Mouse (Mus musculus): ENCODE measurements around the gene Tubb4a. TPM values are rescaled to one million over a fixed set of nuclear protein-coding genes. Genes with fewer than 3 reads are reported as not detected.

The Tubb4a gene
- polyA plus RNA-seq, 1 experiment, result 0.06 TPM

DNA sequence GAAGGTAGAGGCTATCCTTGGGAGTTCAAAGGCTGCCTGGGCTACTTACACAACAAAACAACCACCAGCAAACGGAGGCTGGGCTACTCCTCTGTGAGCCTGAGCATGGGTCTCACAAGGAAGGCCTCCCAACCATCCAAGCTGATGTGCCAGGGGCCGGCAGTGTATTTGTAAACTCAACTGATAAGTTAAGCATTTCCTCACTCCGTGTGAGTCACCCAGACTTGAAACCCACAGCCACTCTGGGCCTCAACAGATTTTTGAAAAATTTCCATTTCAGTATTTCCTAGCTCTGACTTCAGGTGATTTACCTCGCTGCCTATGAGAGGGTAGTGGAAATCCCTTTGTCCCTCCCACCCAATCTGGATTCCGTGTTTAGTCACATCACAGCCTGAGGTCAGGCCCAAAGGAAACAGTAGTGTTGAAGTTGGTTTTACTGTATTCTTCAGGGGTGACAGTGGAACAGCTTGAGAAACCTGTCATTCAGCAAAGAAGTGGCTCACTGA is 21.1 kb upstream of the Tubb4a start:
- Histone ChIP-seq H3K27me3 (ENCODE audit: control insufficient read depth, insufficient read depth, low read length) (no peaks in the 10 kb centered on the region), H3K27ac (ENCODE audit: control insufficient read depth, insufficient read depth, low read depth, low read length) (no peak overlapping the region), H3K4me1 (ENCODE audit: control insufficient read depth, insufficient read depth, low read length) (peaks cover 6% of the 10 kb centered on the region; the same call in 1 of the 2 replicates), H3K36me3 (ENCODE audit: control insufficient read depth, insufficient read depth, low read length) (no peaks in the 10 kb centered on the region), H3K4me3 (ENCODE audit: control insufficient read depth, low read depth, low read length) (no peak overlapping the region)
- TF ChIP-seq CTCF (IDR thresholded peaks at IDR 0.05; ENCODE audit: control insufficient read depth, insufficient read depth, insufficient replicate concordance, low read depth, low read length) (no peak), POLR2A (IDR thresholded peaks at IDR 0.05; ENCODE audit: control insufficient read depth, low read depth, low read length) (no peak)

DNA sequence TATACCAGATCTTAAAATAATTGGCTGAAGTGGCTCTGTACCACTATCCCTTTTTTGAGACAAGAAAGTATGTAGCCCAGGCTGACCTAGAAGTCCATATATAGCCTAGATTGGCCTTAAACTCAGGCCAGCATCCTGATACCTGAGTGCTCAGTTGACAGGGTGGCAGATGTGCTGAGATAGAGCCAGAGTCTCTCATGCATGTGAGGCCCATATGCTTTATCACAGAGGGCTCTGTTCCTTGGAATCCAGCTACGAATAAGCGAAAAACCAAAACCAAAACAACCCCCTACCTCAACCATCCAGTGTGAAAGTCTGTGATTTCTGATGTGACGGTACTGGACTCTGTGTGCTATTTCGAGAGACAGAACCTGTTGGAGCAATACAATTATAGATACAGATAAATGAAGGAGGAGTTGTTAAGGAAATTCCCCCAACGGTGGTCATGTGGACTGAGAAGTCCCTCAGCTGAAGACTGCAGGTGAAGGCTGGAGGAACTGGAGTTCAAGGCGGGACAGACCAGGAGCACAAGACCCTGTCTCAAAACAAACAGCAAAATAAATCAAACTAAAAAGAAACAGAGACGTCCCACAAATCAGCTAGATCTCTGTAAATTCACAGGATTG is 20.6 kb upstream of the Tubb4a start:
- TF ChIP-seq CTCF (IDR thresholded peaks at IDR 0.05; ENCODE audit: control insufficient read depth, insufficient read depth, insufficient replicate concordance, low read depth, low read length) (no peak), POLR2A (IDR thresholded peaks at IDR 0.05; ENCODE audit: control insufficient read depth, low read depth, low read length) (no peak)
- peaks cover 6% of the 10 kb centered on the region; the same call in 1 of the 2 replicates for H3K4me1 ChIP-seq (ENCODE audit: control insufficient read depth, insufficient read depth, low read length)
- H3K27me3 ChIP-seq (ENCODE audit: control insufficient read depth, insufficient read depth, low read length), result no peaks in the 10 kb centered on the region
- H3K4me3 ChIP-seq (ENCODE audit: control insufficient read depth, low read depth, low read length), result no peak overlapping the region
- no peaks in the 10 kb centered on the region for H3K36me3 ChIP-seq (ENCODE audit: control insufficient read depth, insufficient read depth, low read length)
- no peak overlapping the region for H3K27ac ChIP-seq (ENCODE audit: control insufficient read depth, insufficient read depth, low read depth, low read length)

DNA sequence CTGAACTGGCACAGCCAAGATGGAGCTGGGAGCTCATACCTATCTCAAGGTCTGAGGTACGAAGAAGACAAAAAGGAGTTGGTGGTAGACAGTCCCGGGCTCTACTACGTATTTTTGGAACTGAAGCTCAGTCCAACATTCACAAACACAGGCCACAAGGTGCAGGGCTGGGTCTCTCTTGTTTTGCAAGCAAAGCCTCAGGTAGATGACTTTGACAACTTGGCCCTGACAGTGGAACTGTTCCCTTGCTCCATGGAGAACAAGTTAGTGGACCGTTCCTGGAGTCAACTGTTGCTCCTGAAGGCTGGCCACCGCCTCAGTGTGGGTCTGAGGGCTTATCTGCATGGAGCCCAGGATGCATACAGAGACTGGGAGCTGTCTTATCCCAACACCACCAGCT is 19.5 kb upstream of the Tubb4a start:
- H3K36me3 ChIP-seq (ENCODE audit: control insufficient read depth, insufficient read depth, low read length), result no peaks in the 10 kb centered on the region
- H3K27ac ChIP-seq (ENCODE audit: control insufficient read depth, insufficient read depth, low read depth, low read length), result no peak overlapping the region
- H3K4me1 ChIP-seq (ENCODE audit: control insufficient read depth, insufficient read depth, low read length), result peaks cover 6% of the 10 kb centered on the region; the same call in 1 of the 2 replicates
- TF ChIP-seq CTCF (IDR thresholded peaks at IDR 0.05; ENCODE audit: control insufficient read depth, insufficient read depth, insufficient replicate concordance, low read depth, low read length), result no peak
- no peak for TF ChIP-seq POLR2A (IDR thresholded peaks at IDR 0.05; ENCODE audit: control insufficient read depth, low read depth, low read length)
- H3K4me3 ChIP-seq (ENCODE audit: control insufficient read depth, low read depth, low read length), result no peak overlapping the region
- H3K27me3 ChIP-seq (ENCODE audit: control insufficient read depth, insufficient read depth, low read length), result no peaks in the 10 kb centered on the region

DNA sequence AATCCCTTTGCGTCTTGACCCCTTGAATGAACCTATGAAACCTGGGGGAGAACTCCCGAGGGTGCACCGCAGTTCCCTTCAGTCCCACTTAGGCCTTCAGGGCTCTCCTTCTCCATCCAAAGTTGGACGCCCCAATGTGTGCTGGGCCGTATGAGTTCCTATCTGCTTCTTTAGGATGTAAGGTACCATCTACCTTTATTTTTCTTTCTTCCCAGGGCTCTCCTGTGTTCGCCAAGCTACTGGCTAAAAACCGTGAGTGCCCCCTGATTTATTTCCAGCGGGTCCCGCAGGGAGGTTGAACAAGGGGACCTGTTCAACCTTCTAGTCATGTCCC is 18.4 kb upstream of the Tubb4a start:
- TF ChIP-seq POLR2A (IDR thresholded peaks at IDR 0.05; ENCODE audit: control insufficient read depth, low read depth, low read length) (no peak), CTCF (IDR thresholded peaks at IDR 0.05; ENCODE audit: control insufficient read depth, insufficient read depth, insufficient replicate concordance, low read depth, low read length) (no peak)
- no peak overlapping the region for H3K4me3 ChIP-seq (ENCODE audit: control insufficient read depth, low read depth, low read length)
- no peaks in the 10 kb centered on the region for H3K36me3 ChIP-seq (ENCODE audit: control insufficient read depth, insufficient read depth, low read length)
- no peaks in the 10 kb centered on the region for H3K27me3 ChIP-seq (ENCODE audit: control insufficient read depth, insufficient read depth, low read length)
- H3K27ac ChIP-seq (ENCODE audit: control insufficient read depth, insufficient read depth, low read depth, low read length), result no peak overlapping the region
- H3K4me1 ChIP-seq (ENCODE audit: control insufficient read depth, insufficient read depth, low read length), result peaks cover 6% of the 10 kb centered on the region; the same call in 1 of the 2 replicates

DNA sequence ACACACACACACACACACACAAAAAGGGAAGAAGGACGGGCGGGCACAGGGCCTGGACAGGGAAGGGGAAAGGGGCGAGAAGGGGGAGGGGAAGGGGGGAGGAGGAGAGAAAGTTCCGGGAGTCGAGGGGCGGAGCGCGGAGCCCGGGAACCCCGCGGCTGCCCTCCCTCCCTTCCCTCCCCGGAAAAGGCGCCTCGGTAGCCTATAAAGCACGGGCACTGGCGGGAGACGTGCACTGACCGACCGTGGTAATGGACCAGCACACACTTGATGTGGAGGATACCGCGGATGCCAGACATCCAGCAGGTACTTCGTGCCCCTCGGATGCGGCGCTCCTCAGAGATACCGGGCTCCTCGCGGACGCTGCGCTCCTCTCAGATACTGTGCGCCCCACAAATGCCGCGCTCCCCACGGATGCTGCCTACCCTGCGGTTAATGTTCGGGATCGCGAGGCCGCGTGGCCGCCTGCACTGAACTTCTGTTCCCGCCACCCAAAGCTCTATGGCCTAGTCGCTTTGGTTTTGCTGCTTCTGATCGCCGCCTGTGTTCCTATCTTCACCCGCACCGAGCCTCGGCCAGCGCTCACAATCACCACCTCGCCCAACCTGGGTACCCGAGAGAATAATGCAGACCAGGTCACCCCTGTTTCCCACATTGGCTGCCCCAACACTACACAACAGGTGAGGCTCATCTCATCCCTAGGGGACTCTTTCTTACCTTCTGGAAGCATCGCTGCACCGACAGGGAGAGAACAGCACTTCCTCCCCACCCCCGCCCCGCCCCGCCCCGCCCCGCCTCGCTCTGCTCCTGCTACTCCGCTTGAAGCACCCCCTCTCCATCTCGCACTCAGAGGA is 17.8 kb upstream of the Tubb4a start, which contains the start of gene Tnfsf9:
Gene Tnfsf9 (plus strand): TSS at position 145 of the 854 bp plus-strand sequence.
- Histone ChIP-seq H3K4me3 (ENCODE audit: control insufficient read depth, low read depth, low read length) (peak within 1 kb of the TSS; percentile 64), H3K27me3 (ENCODE audit: control insufficient read depth, insufficient read depth, low read length) (no peaks in the 10 kb centered on the region), H3K27ac (ENCODE audit: control insufficient read depth, insufficient read depth, low read depth, low read length) (no peak within 1 kb of the TSS), H3K36me3 (ENCODE audit: control insufficient read depth, insufficient read depth, low read length) (no peaks in the 10 kb centered on the region), H3K4me1 (ENCODE audit: control insufficient read depth, insufficient read depth, low read length) (peaks cover 6% of the 10 kb centered on the region; the same call in 1 of the 2 replicates)
- TF ChIP-seq CTCF (IDR thresholded peaks at IDR 0.05; ENCODE audit: control insufficient read depth, insufficient read depth, insufficient replicate concordance, low read depth, low read length) (no peak), POLR2A (IDR thresholded peaks at IDR 0.05; ENCODE audit: control insufficient read depth, low read depth, low read length) (no peak)

DNA sequence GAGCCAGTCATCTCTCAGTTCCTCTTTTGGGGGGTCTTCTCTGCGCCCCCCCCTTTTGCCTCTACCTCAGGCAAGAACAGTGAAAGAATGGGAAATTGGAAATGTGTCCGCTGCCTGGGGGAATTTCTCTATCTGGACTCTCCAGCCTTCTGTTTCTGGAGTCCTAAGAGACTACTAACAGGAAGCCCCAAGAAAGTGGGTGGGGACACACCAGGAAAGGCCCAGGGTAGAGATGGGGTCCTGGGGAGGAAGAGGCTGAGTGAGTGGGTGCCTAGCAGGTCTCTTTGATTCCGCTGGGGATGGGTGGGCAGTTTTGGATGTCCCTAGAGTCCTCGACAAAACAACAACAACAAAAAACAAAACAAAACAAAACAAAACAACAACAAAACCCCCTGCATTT is 16.9 kb upstream of the Tubb4a start:
- Histone ChIP-seq H3K4me1 (ENCODE audit: control insufficient read depth, insufficient read depth, low read length) (peaks cover 9% of the 10 kb centered on the region), H3K4me3 (ENCODE audit: control insufficient read depth, low read depth, low read length) (no peak overlapping the region), H3K27me3 (ENCODE audit: control insufficient read depth, insufficient read depth, low read length) (no peaks in the 10 kb centered on the region), H3K36me3 (ENCODE audit: control insufficient read depth, insufficient read depth, low read length) (no peaks in the 10 kb centered on the region), H3K27ac (ENCODE audit: control insufficient read depth, insufficient read depth, low read depth, low read length) (no peak overlapping the region)
- no peak for TF ChIP-seq POLR2A (IDR thresholded peaks at IDR 0.05; ENCODE audit: control insufficient read depth, low read depth, low read length)
- TF ChIP-seq CTCF (IDR thresholded peaks at IDR 0.05; ENCODE audit: control insufficient read depth, insufficient read depth, insufficient replicate concordance, low read depth, low read length), result no peak

DNA sequence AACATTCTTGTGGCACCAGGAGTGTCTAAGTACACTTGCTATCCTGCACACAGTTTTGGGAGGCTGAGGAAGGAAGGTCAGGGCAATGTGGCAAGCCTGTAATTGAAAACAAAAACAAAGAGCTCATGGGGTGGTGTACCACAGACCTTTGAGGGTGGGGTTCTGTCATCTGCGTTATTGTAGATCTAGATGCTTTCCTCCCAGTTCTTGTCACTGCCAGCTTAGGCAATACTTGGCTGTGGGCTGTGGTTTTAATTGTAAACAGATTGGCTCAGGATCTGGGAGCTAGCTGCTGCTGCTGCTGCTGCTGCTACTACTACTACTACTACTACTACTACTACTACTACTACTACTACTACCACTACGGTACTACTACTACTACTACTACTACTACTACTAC is 14.7 kb upstream of the Tubb4a start:
- no peak overlapping the region for H3K27ac ChIP-seq (ENCODE audit: control insufficient read depth, insufficient read depth, low read depth, low read length)
- no peaks in the 10 kb centered on the region for H3K27me3 ChIP-seq (ENCODE audit: control insufficient read depth, insufficient read depth, low read length)
- no peaks in the 10 kb centered on the region for H3K36me3 ChIP-seq (ENCODE audit: control insufficient read depth, insufficient read depth, low read length)
- H3K4me1 ChIP-seq (ENCODE audit: control insufficient read depth, insufficient read depth, low read length), result peaks cover 9% of the 10 kb centered on the region
- no peak overlapping the region for H3K4me3 ChIP-seq (ENCODE audit: control insufficient read depth, low read depth, low read length)
- TF ChIP-seq CTCF (IDR thresholded peaks at IDR 0.05; ENCODE audit: control insufficient read depth, insufficient read depth, insufficient replicate concordance, low read depth, low read length) (no peak), POLR2A (IDR thresholded peaks at IDR 0.05; ENCODE audit: control insufficient read depth, low read depth, low read length) (no peak)

All from testis, adult 2 months (tissue).